Mouse (Mus musculus) liver, adult 10 weeks (tissue): ENCODE data around the gene E2f4. TPM values are rescaled to one million over a fixed set of nuclear protein-coding genes. Genes with fewer than 3 reads are reported as not detected.

ENCODE experiments used
- polyA plus RNA-seq: library from polyadenylated mRNA; stranded (reverse); fragments of 350-450 nt; fragmentation: Illumina TruSeq; extraction: RNeasy Lipid Tissue Mini Kit (QIAGEN cat#74804); gene quantifications from one replicate; pipeline ENCODE4 v1.2.3, GENCODE M21; 2014; ENCODE audit warnings: low read depth, low replicate concordance

E2f4 gene
- 4.1 TPM for polyA plus RNA-seq

DNA sequence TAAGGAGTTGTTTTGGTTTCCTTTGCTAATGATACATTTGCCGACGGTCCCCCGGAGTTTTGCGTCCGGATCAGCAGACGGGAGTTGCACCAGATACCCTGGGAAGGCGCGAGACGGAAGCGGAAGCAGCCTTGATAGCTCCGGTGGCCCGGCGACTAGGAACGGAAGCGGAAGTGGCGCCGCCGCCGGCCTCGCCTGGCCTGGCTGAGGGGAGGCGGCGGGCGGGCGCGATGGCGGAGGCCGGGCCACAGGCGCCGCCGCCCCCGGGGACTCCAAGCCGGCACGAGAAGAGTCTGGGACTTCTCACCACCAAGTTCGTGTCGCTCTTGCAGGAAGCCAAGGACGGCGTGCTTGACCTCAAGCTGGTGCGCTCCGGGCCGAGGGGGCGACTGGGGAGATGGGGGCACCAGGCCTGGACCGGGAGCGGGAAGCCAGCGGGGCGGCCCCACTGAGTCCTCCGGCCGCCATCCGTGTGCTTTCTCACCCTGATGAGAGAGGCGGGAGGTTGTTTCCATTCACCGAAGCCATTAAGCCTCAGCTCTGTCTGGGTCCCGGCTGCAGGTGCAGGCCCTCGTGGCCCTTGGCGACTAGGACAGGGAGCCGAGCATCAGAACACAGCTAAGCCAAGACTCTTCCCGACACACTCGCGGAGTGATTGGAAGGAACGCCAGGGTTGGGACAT is at the start of gene E2f4:
Gene E2f4 (plus strand): TSS at position 153 of the 682 bp plus-strand sequence.

DNA sequence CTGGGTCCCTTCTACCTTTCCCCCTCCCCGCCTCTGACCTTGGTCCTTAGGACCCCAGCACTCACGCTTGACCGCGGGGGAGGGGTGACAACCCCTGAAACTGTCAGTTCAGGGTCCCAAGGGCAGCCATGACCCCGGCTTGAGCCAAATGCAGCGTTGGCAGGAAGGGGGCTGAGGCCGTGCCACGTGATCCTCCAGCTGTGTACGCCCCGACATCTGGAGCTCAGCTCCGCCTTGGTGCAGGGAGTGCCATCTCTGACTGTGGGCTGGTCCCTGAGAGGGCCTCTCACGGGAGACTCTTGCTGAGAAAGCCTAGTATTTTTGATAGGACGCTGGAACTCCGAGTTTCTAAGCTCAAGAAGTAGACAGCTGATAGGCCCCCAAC is 42.5 kb upstream of the E2f4 start, which contains the start of gene B3gnt9:
Gene B3gnt9 (minus strand): TSS at position 188 of the 385 bp plus-strand sequence.

DNA sequence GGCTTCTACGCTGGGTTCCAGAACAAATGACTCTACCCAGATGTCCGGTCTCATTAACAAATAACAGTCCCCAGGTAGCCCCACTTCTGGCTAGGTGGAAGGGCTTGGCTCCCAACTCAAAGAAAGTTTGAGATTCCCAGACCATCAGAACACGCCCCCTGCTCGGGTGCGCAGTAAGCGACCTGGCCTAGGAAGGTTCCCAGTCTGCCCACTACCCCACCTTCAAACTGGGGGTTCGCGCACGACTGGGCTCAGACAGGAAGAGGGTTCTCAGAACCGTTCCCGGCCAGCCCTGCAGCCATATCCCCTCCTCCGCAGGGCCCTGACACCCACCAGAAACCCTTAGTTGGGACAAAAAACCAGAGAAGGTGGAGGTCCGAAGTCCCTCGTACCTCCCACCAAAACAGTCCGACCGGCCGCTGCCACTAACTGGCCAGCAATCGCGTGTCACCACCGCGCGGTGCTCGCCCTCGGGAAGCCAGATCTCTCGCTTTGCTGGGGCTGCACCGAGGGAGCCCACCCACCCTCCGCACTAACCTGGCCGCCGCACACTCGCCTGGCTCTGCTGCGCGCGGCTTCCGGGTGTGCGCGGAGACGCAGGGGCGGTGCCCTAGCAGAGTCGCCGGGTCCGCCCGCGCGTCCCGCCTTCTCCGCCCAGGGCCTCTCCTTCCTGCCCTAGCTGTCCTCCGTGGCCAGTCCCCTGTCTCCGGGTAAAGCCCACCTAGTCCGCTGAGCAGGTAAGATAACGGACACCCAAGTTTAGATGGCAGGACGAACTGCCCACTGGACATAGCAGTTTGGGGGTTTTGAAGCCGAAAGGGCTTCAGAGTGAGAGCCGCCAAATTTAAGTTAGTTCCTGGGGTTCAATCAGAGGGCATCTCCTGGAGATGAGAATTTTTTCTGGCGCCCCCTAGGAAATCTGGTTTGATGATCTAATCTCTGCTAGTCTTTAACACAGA is 33.2 kb upstream of the E2f4 start, which contains the start of the genes Tradd and Fbxl8:
Gene Tradd (minus strand): TSS at position 586 of the 959 bp plus-strand sequence.
Gene Fbxl8 (plus strand): TSS at position 625 of the 959 bp plus-strand sequence.

GRCm38 (mm10) chr8:105269461-105269947 is 28.0 kb upstream of the E2f4 start, which contains the start of gene Hsf4:
Hsf4 (plus strand) TSS chr8:105269801.

DNA sequence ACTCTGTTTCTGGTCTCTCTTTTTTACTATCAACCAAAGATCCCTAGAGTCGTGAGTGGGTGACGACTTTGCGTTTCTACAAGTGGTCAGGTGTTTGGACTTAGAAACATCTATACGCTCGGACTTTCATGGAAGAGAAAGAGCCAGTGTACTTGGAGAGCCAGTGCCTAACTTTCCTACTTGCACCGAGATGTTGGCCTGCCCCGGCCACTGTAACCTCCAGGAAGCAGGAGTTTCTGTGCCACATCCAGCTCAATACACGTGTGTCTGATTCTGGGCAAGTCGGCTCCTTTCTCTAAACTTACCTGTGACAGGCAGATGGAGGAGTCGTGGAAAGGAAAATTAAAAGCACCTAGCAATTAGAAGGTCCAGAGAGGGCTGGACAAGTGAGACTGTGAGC is 21.6 kb upstream of the E2f4 start, which contains the start of gene Nol3:
Gene Nol3 (plus strand): TSS at position 301 of the 400 bp plus-strand sequence.

GRCm38 (mm10) chr8:105289805-105290460 is 7.5 kb upstream of the E2f4 start, which contains the start of gene 4931428F04Rik:
4931428F04Rik (minus strand) TSS chr8:105289864.

DNA sequence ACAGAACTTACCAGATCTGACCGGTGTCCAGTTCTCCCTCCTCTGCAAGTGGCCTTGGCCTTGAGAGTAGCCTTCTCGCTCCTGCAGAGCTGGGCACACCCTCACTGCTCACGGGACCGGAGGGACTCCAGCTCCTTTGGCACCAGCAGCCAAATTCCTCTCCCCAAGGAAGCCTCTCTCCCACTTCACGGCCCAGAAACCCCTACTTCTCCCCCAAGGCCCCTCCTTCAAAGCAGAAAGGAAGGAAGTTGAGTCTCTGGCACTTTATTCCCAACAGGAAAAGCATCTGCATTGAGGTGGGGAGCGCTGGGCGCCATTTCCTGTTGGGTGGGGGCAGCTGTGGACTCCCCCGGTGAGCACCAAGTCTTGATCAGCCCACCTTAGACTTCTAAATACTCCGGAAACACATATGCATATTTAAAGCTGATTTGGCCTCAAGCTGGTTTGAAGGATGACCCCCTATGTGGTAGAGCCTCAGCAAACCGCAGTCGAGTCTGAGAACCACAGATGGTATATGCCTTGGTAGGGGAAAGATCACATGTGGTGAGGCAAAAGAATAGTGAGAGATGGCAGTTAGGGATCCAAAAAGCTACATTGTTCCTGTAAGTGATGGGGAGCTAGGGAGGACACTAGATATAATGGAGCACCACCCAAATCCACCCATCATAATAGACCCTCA is 1.4 kb upstream of the E2f4 start, which contains the start of gene Exoc3l:
Gene Exoc3l (minus strand): TSS at position 207 of the 679 bp plus-strand sequence.

GRCm38 (mm10) chr8:105305211-105306145 is 8.0 kb downstream of the E2f4 start, which contains the start of gene Elmo3:
Elmo3 (plus strand) TSS chr8:105305601.

GRCm38 (mm10) chr8:105326141-105326672 is 28.7 kb downstream of the E2f4 start, which contains the start of the genes Lrrc29 and Tmem208:
Lrrc29 (minus strand) TSS chr8:105326278.
Tmem208 (plus strand) TSS chr8:105326354.

GRCm38 (mm10) chr8:105347428-105348221 is 50.2 kb downstream of the E2f4 start, which contains the start of gene Fhod1:
Fhod1 (minus strand) TSS chr8:105347953.

DNA sequence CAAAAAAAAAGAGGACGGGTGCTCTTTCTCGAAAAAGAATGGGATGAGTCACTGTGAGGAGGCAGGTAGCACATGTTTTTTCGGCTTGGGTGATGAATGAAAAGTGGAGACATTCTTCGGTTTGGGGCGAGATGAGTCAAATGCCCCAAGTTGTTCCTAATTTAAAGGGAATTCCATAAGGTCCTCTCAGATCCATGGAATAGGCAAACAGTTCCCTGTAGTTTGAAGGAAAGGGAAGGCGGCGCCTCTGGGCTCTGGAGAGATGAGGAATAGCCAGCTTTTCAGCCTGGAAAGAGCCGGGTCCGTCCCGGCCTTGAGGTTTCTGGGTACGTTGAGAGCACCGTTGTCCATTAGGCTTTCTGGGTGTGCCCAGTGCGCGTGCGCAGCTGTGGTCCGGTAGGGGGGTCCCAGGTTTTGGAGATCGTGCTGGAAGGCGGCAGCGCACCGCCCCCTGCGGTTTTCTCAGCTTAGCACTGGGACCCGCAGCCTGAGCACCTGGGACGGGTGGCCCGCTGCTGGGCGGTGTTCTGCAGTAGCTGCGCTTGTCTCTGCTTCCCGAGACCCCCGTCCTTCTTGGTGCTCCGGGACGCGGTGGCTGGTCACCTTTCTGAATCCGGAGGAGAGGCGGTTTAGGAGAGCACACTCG is 51.1 kb downstream of the E2f4 start, which contains the start of gene Slc9a5:
Gene Slc9a5 (plus strand): TSS at position 394 of the 646 bp plus-strand sequence.

Other genes with a start within 250 kb of the E2f4 start
- gene Ces3a, start 249.1 kb upstream of the E2f4 start, polyA plus RNA-seq: 886 TPM
- gene Ces3b, start 213.9 kb upstream of the E2f4 start, polyA plus RNA-seq: 265 TPM
- gene Ces4a, start 165.9 kb upstream of the E2f4 start, polyA plus RNA-seq: 0.56 TPM
- 31.0 TPM for gene Cbfb, start 127.0 kb upstream of the E2f4 start, polyA plus RNA-seq
- 44.6 TPM for gene D230025D16Rik, start 72.5 kb upstream of the E2f4 start, polyA plus RNA-seq
- not detected for gene B3gnt9, start 42.5 kb upstream of the E2f4 start, polyA plus RNA-seq
- 0.82 TPM for gene Tradd, start 33.1 kb upstream of the E2f4 start, polyA plus RNA-seq
- gene Fbxl8, start 33.0 kb upstream of the E2f4 start, polyA plus RNA-seq: 0.21 TPM
- not detected for gene Hsf4, start 27.9 kb upstream of the E2f4 start, polyA plus RNA-seq
- gene Nol3, start 21.5 kb upstream of the E2f4 start, polyA plus RNA-seq: 0.24 TPM
- gene 4931428F04Rik, start 7.8 kb upstream of the E2f4 start, polyA plus RNA-seq: 0.21 TPM
- gene Exoc3l, start 1.6 kb upstream of the E2f4 start, polyA plus RNA-seq: not detected
- 3.2 TPM for gene Elmo3, start 7.9 kb downstream of the E2f4 start, polyA plus RNA-seq
- 0.24 TPM for gene Lrrc29, start 28.6 kb downstream of the E2f4 start, polyA plus RNA-seq
- 17.8 TPM for gene Tmem208, start 28.7 kb downstream of the E2f4 start, polyA plus RNA-seq
- gene Fhod1, start 50.3 kb downstream of the E2f4 start, polyA plus RNA-seq: 0.13 TPM
- gene Slc9a5, start 51.2 kb downstream of the E2f4 start, polyA plus RNA-seq: not detected
- not detected for gene Plekhg4, start 75.6 kb downstream of the E2f4 start, polyA plus RNA-seq
- gene Kctd19, start 115.8 kb downstream of the E2f4 start, polyA plus RNA-seq: not detected
- gene Lrrc36, start 115.9 kb downstream of the E2f4 start, polyA plus RNA-seq: not detected
- gene Tppp3, start 173.9 kb downstream of the E2f4 start, polyA plus RNA-seq: not detected
- 0.29 TPM for gene Zdhhc1, start 199.2 kb downstream of the E2f4 start, polyA plus RNA-seq
- not detected for gene Hsd11b2, start 221.1 kb downstream of the E2f4 start, polyA plus RNA-seq